Mouse (Mus musculus) hindlimb bud, embryonic 11.5 days (tissue): Measurements from ENCODE around the gene Chrd.

Source experiments
- DNase-seq: peaks from one replicate; pipeline ENCODE4 v3.0.0-alpha.2; 2012; ENCODE audit warnings: low read depth, low spot score; ENCODE audit errors: extremely low spot score

Chrd gene

GRCm38 (mm10) chr16:20732925-20733730, at the start of gene Chrd:
Gene Chrd (plus strand): TSS chr16:20733127.
- no peak for DNase-seq

- no peak for DNase-seq
Observed at GRCm38 (mm10) chr16:20690774-20691173, 42.2 kb upstream of the Chrd start.

GRCm38 (mm10) chr16:20691617-20692016, 41.3 kb upstream of the Chrd start:
- no peak for DNase-seq

- no peak for DNase-seq
Observed at GRCm38 (mm10) chr16:20692241-20692965, 40.5 kb upstream of the Chrd start.

DNA sequence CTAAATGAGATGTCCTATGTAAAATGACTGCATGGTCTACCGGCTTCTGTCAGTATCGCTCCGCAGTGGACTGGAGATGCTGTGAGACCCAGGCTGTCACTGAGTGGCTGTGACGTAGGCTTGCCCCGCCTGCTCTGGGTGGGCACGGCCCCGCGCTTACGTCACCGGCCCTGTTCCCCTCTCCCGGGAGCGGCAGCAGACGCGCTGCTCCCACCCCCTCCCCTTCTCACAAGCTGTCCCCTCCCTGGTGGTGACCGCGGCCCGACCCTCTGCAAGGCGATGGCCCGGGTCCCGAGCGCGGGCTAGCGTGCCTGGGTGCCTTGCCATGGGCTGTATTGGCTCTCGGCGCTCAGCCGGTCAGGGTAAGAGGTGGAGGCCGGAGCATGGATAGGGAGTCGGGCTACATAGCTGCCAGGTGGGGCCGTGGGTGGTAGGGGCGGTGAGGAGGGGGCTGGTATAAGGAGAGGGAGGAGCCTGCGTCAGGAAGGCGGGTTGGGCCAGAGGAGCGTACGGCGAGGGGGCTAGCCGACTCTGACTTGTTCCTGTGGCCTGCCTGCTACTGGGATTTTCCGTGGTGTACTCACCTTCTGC, 39.7 kb upstream of the Chrd start, which contains the start of gene Fam131a:
Gene Fam131a, plus strand, starts transcription at position 131 of the 591 bp plus-strand sequence.
- peak; percentile 68 for DNase-seq

DNA sequence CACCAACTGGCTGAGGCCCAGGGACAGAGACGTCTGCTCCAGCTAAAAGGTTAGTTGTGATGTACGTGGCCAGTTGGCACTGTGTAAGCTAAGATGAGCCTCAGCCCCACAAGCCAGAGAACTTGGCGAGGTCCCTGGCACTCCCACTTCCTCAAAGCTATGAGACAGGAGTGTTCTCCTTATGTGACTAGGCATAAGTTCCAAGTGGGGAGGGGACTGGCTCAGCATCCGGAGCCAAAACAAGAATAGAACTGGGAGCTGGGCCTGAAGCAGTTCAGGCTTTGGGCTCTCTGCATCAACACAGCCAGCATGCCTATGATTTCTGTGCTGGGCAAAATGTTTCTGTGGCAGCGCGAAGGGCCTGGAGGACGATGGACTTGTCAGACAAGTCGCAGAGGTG, 38.1 kb upstream of the Chrd start:
- no peak for DNase-seq

DNA sequence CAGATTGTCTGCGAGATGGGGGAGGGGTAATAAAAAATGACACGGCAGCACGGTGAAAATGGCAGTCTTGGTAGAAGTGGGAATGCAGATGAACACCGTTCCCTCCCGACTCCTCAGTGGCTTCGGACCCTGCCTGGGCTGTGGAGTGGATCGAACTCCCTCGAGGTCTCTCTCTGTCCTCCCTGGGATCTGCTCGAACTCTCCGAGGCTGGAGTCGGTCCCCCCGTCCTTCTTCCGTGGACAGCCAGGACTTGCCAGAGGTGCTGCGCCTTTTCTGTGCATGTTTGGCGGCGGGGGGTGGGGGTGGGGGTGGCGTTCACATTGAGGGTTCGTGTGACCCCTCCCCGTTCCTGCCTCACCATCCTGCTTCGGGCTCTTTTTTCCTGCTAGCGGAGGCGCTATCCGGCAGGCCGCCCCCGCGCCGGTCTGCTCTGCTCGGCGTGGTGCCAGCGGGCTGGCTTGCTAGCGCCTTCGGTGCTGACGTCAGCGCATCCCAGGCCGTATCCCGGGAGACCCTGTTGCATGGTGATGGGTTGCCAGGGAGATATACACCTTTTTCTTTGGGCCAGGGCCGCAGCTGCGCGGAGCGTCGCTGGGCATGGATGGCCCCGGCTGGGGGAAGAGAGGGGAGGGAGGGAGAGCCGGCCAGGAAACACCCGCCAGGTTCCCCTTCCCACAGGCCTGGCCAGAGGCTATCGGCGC, 37.2 kb upstream of the Chrd start:
- DNase-seq = no peak

GRCm38 (mm10) chr16:20699266-20699665, 33.7 kb upstream of the Chrd start:
- DNase-seq = no peak

DNA sequence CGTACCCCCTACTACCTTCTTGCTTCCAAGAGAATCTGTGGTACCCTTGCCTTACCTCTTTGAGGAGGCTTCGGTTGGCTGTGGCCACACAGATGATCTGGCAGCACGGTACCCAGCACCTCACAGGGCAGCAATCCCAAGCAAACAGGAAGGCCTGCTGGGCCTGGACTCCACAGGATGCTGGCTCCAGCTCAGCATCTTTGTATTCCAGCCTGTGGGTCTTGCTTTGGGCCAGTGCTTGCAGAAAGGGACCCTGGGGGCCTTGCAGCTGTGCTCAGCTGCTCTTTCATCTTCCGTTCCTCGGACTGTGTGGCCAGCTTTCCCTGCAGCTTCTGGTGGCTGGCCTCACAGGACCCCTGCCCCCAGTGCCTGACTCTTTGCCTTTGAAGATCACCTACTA, 32.9 kb upstream of the Chrd start:
- no peak for DNase-seq

DNA sequence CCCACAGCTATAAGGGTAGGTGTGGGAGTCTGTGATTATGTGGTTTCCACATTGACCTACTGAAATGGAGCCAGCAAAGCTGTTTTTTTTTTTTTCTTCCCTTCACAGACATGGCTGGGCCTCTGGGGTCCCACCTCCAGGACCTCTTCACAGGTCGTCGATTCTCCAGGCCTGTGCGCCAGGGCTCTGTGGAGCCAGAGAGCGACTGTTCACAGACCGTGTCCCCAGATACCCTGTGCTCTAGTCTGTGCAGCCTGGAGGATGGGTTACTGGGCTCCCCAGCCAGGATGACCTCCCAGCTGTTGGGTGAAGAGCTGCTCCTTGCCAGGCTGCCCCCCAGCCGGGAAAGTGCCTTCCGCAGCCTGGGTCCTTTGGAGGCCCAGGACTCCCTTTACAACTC, 31.6 kb upstream of the Chrd start:
- no peak for DNase-seq

DNA sequence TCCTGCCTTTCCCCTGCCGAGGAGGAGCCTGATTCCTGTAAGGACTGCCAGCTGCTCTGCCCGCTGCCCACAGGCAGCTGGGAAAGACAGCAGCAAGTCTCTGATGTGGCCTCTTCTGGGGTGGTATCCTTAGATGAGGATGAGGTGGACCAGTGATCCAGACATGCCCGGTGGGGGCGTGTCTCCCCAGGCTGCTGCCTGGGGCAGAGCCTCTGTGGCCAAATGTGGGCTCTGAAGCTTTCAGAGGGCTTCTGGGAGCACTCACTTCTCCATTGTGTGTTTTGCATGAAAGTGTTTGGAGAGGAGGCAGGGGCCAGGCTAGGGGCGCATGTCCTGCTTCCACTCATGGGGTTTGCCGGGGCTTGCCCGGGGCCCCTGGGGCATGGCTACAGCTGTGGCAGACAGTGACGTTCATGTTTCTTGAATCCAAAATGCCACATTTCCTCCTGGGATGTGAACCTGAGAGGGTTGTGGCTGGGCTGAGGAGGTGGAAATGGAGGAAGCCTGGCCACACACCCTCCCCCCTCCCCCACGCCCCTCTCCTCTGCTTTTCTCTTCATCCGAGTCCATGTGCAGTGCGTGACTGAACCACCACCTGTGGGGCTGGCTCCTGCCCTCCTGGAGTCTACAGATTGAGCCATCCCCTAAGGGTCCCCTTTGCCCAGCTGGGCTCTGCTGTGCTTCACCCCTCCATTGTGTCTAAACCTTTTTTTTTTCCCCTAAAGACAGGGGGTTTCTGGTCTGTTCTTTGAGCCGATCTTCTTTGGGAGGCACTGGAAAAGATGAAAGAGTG, 31.0 kb upstream of the Chrd start:
- no peak for DNase-seq

GRCm38 (mm10) chr16:20702522-20702893, 30.4 kb upstream of the Chrd start:
- no peak for DNase-seq

- no peak for DNase-seq
Observed at GRCm38 (mm10) chr16:20703071-20703470, 29.9 kb upstream of the Chrd start.

- DNase-seq = no peak
Observed at GRCm38 (mm10) chr16:20703699-20704400, 29.1 kb upstream of the Chrd start.

- DNase-seq = no peak
Observed at GRCm38 (mm10) chr16:20705786-20706185, 27.1 kb upstream of the Chrd start.

DNA sequence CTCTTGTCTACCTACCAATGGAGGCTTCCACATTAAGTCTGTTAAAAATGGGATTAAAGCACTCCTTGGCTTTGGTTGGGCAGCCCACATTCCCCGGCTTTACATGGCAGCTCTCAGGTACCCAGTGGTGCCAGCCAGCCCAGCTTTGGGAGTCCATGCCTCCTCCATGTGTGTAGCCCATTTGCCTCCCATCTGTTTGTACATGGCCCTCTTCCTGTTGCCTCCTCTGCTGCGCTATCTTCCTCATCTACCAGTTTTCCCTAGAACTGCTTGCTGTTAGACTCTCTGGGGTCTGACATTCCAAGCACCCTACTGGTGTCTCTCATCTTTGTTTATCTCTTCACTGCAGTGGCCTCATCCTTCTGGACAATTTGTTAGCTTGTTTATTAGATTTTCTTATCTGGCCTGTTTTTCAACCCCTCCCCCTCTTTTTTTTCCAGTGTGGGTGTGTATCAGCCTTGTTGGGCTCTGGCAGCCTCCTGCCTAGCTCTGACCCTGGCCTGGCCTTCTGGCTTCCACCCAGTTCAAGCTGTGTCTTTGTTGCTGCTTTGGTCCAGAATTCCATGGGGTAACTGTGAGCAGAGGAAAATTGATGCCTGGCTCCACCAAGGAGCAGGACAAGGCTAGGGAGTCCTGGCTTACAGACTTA, 26.4 kb upstream of the Chrd start:
- DNase-seq = no peak

GRCm38 (mm10) chr16:20708220-20708938, 24.5 kb upstream of the Chrd start:
- no peak for DNase-seq

DNA sequence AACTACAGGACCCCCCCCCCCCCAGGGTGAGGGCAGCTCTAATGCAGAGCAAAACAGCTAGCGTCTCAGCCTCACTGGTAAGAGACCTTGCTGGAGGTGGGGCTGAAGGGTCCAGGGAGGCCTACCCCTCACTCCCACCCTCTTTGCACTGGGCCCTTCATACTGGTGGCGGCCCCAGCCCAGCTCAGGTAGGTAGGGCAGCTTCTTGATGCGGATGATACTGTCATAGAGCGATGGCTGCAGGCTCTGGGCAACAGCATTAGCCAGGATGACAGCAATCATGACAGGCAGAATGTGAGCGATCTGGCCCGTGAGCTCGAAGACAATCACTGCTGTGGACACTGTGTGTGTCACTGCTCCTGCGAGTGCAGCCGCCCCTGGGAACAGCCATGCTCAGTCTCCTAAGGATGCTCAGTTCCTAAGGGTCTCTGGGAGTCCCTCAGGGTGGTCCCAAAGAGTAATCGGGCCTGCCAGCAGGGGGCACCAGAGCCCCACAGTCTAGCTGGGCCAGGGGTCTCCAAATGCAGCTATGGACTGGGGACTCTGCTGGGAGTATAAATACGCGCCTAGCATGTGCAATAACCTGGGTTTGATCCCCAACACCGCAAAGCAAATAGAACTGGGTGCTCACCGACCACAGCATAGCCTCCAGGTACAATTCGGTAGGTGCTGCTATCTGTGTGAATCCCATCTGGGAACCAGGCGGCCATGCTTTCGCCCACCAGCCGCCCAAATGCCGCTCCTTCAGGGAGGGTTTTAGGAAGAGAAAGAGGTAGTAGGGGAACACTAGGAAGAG, 23.8 kb upstream of the Chrd start:
- DNase-seq = no peak
